Mouse (Mus musculus) hindbrain, embryonic 15.5 days (tissue): Measurements from ENCODE around the gene Llgl2. TPM values are rescaled to one million over a fixed set of nuclear protein-coding genes. Genes with fewer than 3 reads are reported as not detected.

Source experiments
- ATAC-seq: fragments of 200-750 bp; cut with Nextera tagmentation; 2 replicates; pipeline ENCODE4 v1.8.0; 2017; ENCODE audit warnings: low read depth, moderate number of reproducible peaks, moderate TSS enrichment; ENCODE audit not compliant: low FRiP score
- H3K27ac ChIP-seq: fragments of 300-500 bp; sonication (generic); replicated peaks from 2 replicates; pipeline ENCODE4 v1.5.1; 2015; ENCODE audit warnings: mild to moderate bottlenecking, inconsistent platforms
- H3K27me3 ChIP-seq: fragments of 300-500 bp; sonication (generic); 2 replicates; pipeline ENCODE4 v1.6.1; 2015; ENCODE audit warnings: control low read depth, inconsistent platforms
- H3K36me3 ChIP-seq: fragments of 300-500 bp; sonication (generic); 2 replicates; pipeline ENCODE4 v1.6.1; 2015; ENCODE audit warnings: control low read depth, inconsistent platforms
- H3K4me1 ChIP-seq: fragments of 300-500 bp; sonication (generic); replicated peaks from 2 replicates; pipeline ENCODE4 v1.6.1; 2015; ENCODE audit warnings: control low read depth, inconsistent platforms
- H3K4me2 ChIP-seq: fragments of 300-500 bp; sonication (generic); 2 replicates; pipeline ENCODE4 v1.6.1; 2015; ENCODE audit warnings: moderate library complexity, mild to moderate bottlenecking, inconsistent platforms
- H3K4me3 ChIP-seq: fragments of 300-500 bp; sonication (generic); 2 replicates; pipeline ENCODE4 v1.5.1; 2015; ENCODE audit warnings: mild to moderate bottlenecking, inconsistent platforms
- H3K9ac ChIP-seq: fragments of 300-500 bp; sonication (generic); 2 replicates; pipeline ENCODE4 v1.6.1; 2015; ENCODE audit warnings: inconsistent platforms
- H3K9me3 ChIP-seq: fragments of 300-500 bp; sonication (generic); 2 replicates; pipeline ENCODE4 v1.6.1; 2016; ENCODE audit warnings: control low read depth, inconsistent platforms
- WGBS: fragments of 180-500 bp; shearing (Covaris S2); methylation state at CpG from one replicate; pipeline ENCODE4 v1.1.7; 2015; 5-methylcytosine and 5-hydroxymethylcytosine counted together
- polyA plus RNA-seq: library from polyadenylated mRNA; unstranded; fragments of >200 nt; fragmentation: Nextera tagmentation; extraction: Ambion mirVana; gene quantifications from 2 replicates; pipeline ENCODE4 v1.2.1, GENCODE M21; 2015

Llgl2 gene
- polyA plus RNA-seq: 1.3 TPM in 2 replicates

DNA sequence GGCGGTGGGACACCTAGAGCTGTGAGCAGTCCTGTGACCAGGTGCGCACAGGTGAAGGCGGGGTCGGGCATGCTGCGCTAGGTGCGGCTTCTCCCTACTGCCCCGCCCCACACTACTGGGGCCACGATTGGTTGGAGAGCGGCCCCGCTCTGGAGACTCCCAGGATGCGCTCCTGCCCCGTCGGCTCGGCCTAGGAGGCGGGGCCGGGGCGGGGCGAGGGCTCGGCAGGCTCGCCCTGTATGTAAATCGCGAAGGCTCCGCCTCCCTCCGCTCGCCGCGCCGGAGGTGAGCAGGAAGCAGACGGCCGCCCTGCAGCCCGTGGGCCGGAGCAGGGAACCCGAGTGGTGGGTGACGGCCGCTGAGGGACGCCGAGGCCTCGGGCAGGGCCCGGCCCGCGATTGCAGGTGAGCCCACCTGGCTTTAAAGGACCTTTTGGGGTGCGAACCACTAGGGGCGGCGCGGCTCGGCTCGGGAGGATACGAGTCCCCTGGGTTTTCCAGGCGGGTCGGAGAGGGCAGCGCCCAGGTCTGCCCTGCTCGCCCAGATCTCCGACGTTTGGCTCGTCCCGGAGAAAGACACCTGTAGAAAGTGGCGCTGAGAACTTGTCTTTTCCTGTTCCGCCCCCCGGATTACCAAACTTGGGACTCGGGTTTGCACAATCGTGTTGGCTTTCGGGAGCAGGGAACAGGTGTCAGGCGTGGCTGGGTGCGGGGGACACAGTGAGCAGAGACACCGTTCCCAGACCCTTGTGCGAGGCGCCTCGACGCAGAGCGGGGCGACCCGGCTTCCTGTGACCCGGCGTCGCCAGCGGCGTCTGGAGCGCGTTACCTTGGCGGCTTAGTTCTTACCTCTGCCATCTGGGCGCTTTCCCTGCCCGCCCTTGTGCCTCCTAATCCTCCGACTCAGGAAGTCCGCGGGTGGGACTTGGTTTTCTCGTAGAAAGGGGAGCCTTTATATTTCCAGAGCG is at the start of gene Llgl2:
Gene Llgl2 (plus strand): TSS at position 276 of the 967 bp plus-strand sequence.
- Histone ChIP-seq H3K4me3 (peak within 1 kb of the TSS; percentile 55), H3K36me3 (peaks cover 28% of the 10 kb centered on the region), H3K9ac (peak within 1 kb of the TSS; percentile 39), H3K4me1 (peaks cover 12% of the 10 kb centered on the region), H3K4me2 (peak within 1 kb of the TSS; percentile 95), H3K27me3 (peaks cover 47% of the 10 kb centered on the region), H3K27ac (no peak within 1 kb of the TSS), H3K9me3 (no peaks in the 10 kb centered on the region)
- ATAC-seq: peak; percentile 79; the same call in 1 of the 2 replicates
- WGBS: under 1% methylated on average over 86 of the region's 87 CpGs

- no peak overlapping the region for H3K9ac ChIP-seq
- no peak overlapping the region for H3K27ac ChIP-seq
- no peak for ATAC-seq
- peaks cover 36% of the 10 kb centered on the region for H3K4me1 ChIP-seq
- H3K36me3 ChIP-seq: no peaks in the 10 kb centered on the region
- H3K9me3 ChIP-seq: no peaks in the 10 kb centered on the region
- H3K4me3 ChIP-seq: no peak overlapping the region
- H3K4me2 ChIP-seq: no peak overlapping the region
- WGBS: 81% methylated on average over 4 of the region's 4 CpGs
- no peaks in the 10 kb centered on the region for H3K27me3 ChIP-seq
These were observed 49.2 kb upstream of the Llgl2 start for GRCm38 (mm10) chr11:115774653-115775052.

DNA sequence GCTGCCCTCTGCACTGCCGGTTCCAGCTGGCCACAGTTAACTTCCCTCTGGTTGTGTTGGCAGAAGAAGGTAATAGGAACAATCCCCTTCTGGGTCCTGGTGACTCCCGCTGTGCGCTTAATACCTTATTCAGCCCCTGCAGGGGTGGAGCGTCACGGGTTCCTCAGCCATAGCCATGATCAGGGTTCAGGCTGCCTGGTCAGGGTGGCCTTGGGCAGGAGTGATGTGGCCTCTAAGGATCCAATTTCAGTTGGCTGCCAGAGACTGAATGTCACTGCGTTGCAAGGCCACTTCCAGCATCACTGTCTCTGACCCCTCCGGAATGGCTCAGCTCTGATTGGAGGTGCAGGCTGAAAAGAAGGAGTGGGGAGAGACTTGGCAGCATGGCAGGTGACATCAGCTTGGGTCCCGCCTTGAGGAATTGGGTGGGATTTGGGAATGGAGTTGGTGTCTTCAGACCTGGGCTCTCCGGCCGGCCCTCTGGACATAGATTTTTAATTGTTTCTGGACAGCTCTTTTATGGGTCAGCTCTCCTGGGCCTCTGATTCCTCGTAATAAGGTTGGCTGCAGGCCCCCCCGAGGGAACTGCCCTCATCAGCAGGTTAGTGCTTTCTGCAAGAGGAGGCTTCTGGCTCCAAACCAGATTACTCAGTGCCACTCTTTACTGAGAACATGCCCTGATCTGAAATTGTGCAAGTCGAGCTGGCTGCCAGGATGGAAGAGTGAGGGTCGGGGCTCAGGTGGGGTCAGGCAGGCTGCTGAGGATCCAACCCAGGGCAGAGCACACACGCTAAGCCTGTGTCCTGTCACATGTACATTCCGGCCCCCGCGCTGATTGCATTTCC is 47.8 kb upstream of the Llgl2 start:
- Histone ChIP-seq H3K27me3 (no peaks in the 10 kb centered on the region), H3K9ac (no peak overlapping the region), H3K36me3 (no peaks in the 10 kb centered on the region), H3K4me2 (peak overlapping the region; percentile 20), H3K4me3 (no peak overlapping the region), H3K9me3 (no peaks in the 10 kb centered on the region), H3K4me1 (peaks cover 44% of the 10 kb centered on the region), H3K27ac (0 out of 2 replicates have a peak overlapping the region, but pooled peaks have one; percentile 39)
- 33% methylated on average over 18 of the region's 18 CpGs for WGBS
- no peak for ATAC-seq

- Histone ChIP-seq H3K27ac (no peak overlapping the region), H3K4me1 (peaks cover 53% of the 10 kb centered on the region)
- ATAC-seq: no peak
These were observed 46.9 kb upstream of the Llgl2 start for GRCm38 (mm10) chr11:115776954-115777353.

DNA sequence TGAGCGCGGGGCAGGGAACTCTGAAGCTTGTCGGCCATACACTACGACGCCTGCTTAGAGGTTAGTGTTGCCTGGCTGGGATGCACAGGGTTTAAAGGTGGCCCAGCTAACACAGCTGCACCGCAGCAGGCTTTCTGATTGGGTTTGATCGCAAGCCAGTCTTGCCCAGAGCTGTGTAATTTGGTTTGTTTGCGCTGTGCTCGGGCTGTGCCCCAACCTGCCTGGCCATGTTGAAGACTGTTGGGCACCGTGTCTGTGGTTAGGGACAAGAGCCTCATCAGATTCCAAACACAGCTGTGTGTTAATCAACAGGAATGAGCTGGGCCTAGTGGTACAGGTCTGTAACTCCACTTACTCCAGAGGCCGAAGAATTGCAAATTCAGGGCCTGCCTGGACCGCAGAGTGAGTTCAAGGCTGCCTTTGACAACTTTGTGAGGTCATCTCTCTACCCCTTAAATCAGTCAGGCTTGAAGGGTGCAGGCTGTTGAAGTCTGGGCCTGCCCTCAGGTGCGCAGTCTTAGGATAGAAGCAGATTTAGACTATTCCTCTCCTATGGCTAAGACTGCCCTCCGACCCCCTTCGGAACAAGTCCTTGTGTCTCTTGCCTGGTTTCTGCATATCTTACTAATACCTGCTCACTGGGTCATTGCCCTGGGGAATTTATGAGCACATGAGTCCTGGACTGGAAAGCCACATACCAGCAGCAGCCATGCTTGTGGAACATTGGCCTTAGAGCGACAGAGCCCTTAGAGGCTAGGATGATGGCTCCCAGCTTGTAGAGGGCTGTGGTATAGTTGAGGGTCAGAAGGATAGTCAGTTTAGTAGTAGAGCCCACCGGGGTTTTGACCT is 46.1 kb upstream of the Llgl2 start:
- WGBS: 82% methylated on average over 17 of the region's 17 CpGs
- H3K27ac ChIP-seq: no peak overlapping the region
- peaks cover 53% of the 10 kb centered on the region for H3K4me1 ChIP-seq

More at GRCm38 (mm10) chr11:115776954-115777353, 46.9 kb upstream of the Llgl2 start:
- no peaks in the 10 kb centered on the region for H3K27me3 ChIP-seq
- H3K9me3 ChIP-seq: no peaks in the 10 kb centered on the region
- H3K36me3 ChIP-seq: no peaks in the 10 kb centered on the region
- 51% methylated on average over 9 of the region's 9 CpGs for WGBS
- no peak overlapping the region for H3K4me3 ChIP-seq
- no peak overlapping the region for H3K4me2 ChIP-seq
- no peak overlapping the region for H3K9ac ChIP-seq

GRCm38 (mm10) chr11:115779038-115779571 is 44.7 kb upstream of the Llgl2 start:
- Histone ChIP-seq H3K9ac (no peak overlapping the region), H3K4me1 (peaks cover 63% of the 10 kb centered on the region), H3K36me3 (no peaks in the 10 kb centered on the region), H3K4me3 (no peak overlapping the region), H3K9me3 (no peaks in the 10 kb centered on the region), H3K27ac (peak overlapping the region; percentile 87), H3K4me2 (no peak overlapping the region), H3K27me3 (no peaks in the 10 kb centered on the region)
- 18% methylated on average over 9 of the region's 9 CpGs for WGBS
- ATAC-seq: peak; percentile 85

More for the DNA sequence above, 46.1 kb upstream of the Llgl2 start:
- Histone ChIP-seq H3K9me3 (no peaks in the 10 kb centered on the region), H3K4me3 (no peak overlapping the region), H3K36me3 (no peaks in the 10 kb centered on the region), H3K9ac (no peak overlapping the region), H3K27me3 (no peaks in the 10 kb centered on the region), H3K4me2 (no peak overlapping the region)
- ATAC-seq: no peak

- ATAC-seq: peak; percentile 78
- H3K27me3 ChIP-seq: no peaks in the 10 kb centered on the region
- H3K4me3 ChIP-seq: peak overlapping the region; percentile 31
- peaks cover 61% of the 10 kb centered on the region for H3K4me1 ChIP-seq
- WGBS: 4% methylated on average over 19 of the region's 20 CpGs
- H3K36me3 ChIP-seq: no peaks in the 10 kb centered on the region
- H3K9me3 ChIP-seq: no peaks in the 10 kb centered on the region
- peak overlapping the region; percentile 7 for H3K9ac ChIP-seq
- peak overlapping the region; percentile 53 for H3K4me2 ChIP-seq
- peak overlapping the region; percentile 87 for H3K27ac ChIP-seq
These were observed 43.4 kb upstream of the Llgl2 start for GRCm38 (mm10) chr11:115780141-115781070.

- WGBS: 53% methylated on average over 6 of the region's 6 CpGs
- peak overlapping the region; percentile 51 for H3K27ac ChIP-seq
These were observed 37.4 kb upstream of the Llgl2 start for GRCm38 (mm10) chr11:115786473-115786872.

DNA sequence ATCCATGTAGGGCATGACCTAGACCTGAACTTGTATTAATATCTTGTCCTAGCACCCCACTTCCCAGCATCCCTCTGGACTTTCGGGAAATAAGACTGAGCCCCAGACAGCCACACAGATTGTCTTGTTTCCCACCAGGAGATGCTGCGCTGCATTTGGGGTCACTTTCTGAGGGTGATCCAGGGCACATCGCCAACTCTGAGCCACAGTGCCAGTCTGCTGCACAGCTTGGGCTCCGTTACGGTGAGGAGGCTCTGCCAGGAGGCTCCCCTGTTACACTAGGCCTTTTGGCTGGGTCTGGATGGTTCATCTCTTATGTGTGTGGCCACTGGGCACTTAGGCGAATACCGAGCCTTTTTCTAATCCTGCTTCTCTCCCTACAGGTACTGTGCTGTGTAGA is 34.1 kb upstream of the Llgl2 start:
- Histone ChIP-seq H3K9me3 (no peaks in the 10 kb centered on the region), H3K36me3 (peaks cover 46% of the 10 kb centered on the region), H3K4me1 (peaks cover 22% of the 10 kb centered on the region), H3K4me3 (no peak overlapping the region), H3K27me3 (no peaks in the 10 kb centered on the region), H3K4me2 (no peak overlapping the region), H3K9ac (no peak overlapping the region), H3K27ac (no peak overlapping the region)
- no peak for ATAC-seq
- WGBS: 71% methylated on average over 7 of the region's 7 CpGs

More at GRCm38 (mm10) chr11:115786473-115786872, 37.4 kb upstream of the Llgl2 start:
- H3K4me1 ChIP-seq: peaks cover 36% of the 10 kb centered on the region
- no peak for ATAC-seq
- H3K36me3 ChIP-seq: peaks cover 16% of the 10 kb centered on the region
- H3K4me2 ChIP-seq: no peak overlapping the region
- H3K9ac ChIP-seq: 0 out of 2 replicates have a peak overlapping the region, but pooled peaks have one; percentile 10
- no peak overlapping the region for H3K4me3 ChIP-seq
- H3K9me3 ChIP-seq: no peaks in the 10 kb centered on the region
- no peaks in the 10 kb centered on the region for H3K27me3 ChIP-seq

- ATAC-seq: no peak
- H3K36me3 ChIP-seq: peaks cover 63% of the 10 kb centered on the region
These were observed 31.9 kb upstream of the Llgl2 start for GRCm38 (mm10) chr11:115791919-115792318.

More at GRCm38 (mm10) chr11:115791919-115792318, 31.9 kb upstream of the Llgl2 start:
- Histone ChIP-seq H3K27ac (no peak overlapping the region), H3K4me1 (peaks cover 5% of the 10 kb centered on the region), H3K9me3 (no peaks in the 10 kb centered on the region), H3K27me3 (no peaks in the 10 kb centered on the region), H3K4me2 (no peak overlapping the region), H3K9ac (no peak overlapping the region), H3K4me3 (no peak overlapping the region)
- WGBS: 94% methylated on average over 16 of the region's 16 CpGs
